Mouse (Mus musculus): ENCODE measurements around the gene Gatd1.

GRCm38 (mm10) chr7:141460001-141460390 is 46.1 kb upstream of the Gatd1 start:
- TF ChIP-seq CTCF (IDR thresholded peaks at IDR 0.05; ENCODE audit: borderline replicate concordance, insufficient read depth, low read length) (no peak), POLR2A (IDR thresholded peaks at IDR 0.05; ENCODE audit: low read depth, low read length) (no peak)
